Mouse (Mus musculus) A20 (cell line): ENCODE results near the gene Zfhx3.

Experiments used
- DNase-seq: peaks from one replicate; pipeline ENCODE4 v3.0.0-alpha.2; 2011; ENCODE audit warnings: low read depth, low spot score

Gene Zfhx3

GRCm38 (mm10) chr8:108089632-108090031 is 147.2 kb downstream of the Zfhx3 start:
- DNase-seq = no peak

DNA sequence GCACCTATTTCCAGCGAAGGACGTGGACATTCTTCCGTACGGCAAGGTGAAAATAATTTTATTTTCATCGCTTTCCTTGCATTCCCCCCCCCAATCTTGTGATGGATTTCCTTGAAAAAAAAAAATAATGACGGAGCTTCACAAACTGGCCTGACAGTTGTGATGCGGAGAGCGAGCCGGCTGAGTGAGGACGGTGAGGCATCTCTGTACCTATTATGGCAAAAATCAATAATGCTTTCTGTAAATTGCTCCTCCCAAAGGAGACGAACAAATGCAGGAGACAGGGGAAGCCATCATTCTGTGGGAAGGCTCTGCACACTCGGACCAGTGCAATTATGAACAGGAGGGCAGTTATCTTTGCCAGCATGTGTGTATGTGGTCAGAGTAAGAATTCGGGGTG is 156.2 kb downstream of the Zfhx3 start:
- no peak for DNase-seq

DNA sequence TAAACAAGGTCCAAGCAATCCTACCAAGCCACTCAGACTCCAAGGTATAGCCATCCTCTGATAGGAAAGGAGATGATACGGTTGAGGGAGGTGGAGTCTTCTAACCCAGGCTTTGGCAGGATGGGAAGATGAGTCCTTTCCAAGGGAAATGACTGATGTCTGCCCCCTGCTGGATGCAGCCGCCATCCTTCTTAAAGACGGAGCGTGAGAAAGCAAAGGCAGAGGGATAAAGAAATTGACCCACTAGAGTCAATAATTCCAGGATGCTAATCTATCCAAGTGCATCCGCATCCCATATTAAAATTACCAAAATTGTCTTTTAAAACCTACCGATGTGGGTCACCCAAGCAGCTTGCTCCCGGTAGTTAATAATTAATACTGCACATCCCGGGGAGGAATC is 158.7 kb downstream of the Zfhx3 start:
- no peak for DNase-seq

DNA sequence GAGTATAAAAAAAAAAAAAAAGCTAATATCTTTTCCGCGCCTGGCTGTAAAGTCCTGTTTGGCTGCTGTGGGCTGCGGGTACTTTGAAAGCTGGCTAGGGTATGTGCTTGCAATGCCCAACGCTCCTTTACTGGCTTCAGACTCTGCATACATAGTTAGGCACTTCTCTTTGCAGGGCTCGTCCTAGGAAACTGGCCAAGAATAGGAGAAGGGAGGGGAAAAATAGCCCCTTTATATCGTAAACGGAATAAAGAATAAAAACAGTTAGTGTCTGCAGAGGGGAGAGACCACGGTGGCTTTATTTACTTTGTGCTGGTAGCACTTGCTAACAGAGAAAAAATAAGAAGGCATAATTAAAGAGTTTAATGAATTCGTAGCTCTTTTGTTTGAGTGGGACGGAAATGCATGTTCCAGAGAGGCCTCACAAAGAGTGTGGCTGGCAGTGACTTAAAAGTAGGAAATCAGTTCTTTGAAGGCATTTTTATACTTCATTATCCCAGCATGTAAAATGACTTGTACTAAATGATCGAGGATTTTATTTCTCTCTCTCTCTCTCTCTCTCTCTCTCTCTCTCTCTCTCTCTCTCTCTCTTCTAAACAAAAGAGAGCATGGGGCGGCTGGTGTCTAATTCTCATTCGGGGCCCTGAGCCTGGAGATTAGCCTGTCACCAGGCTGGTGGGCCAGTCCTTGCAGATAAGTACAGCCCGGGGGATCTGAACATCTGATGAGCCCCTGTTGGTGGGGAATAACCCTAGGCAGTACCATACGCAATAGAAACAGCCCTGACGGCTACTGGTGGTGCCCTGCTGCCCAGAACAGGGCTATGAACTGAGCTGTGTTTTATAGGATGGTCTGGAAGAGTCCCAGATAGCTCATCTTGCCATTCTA is 159.8 kb downstream of the Zfhx3 start:
- DNase-seq = no peak

DNA sequence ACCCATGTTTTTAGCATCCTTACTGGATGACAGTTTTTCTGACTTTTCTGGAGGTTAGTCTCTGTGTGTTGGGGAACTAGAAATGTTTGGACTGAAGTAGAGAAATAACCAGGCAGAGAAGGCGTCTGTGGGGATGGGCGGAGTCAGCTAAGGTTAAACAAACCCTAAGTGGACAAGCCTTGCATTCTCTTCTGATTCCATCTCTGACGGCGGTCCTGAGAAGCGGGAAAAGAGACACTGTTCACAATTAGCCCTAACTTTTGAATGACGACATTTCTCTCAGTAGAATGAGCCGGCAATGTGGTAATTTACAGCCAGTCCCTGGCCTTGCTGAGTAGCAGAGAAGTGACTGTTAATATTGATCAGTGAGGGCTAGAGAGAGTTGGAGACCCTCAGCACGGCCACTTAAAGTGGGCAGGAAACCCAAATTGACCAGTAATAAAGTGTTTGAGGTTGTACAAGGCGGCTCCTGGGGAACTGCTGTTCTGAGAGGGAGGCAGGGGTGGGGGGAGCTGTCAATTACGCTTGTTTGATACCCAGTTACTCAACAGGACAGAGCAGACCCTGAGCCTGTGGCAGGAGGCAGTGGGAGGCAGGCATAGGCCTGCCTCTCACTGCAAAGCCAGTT is 162.1 kb downstream of the Zfhx3 start:
- DNase-seq = no peak

DNA sequence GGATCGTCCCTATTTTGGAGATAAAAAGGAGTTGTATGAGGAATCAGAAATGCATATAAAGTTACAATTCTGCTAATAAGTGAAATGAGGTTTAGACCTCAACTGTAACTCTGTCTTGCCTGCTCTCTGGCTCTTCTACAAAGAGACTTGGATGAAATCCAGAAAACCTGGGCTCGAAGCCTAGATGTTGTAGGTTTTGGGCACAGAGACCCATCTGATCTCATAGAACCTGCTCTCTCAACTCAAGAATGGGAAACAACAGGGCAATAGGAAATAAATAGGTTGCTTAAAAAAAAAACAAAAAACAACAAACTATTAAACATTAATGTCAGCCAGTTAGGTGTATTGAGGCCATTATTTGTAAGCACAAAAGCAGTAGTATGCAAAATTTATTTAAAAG is 182.6 kb downstream of the Zfhx3 start:
- DNase-seq = no peak

DNA sequence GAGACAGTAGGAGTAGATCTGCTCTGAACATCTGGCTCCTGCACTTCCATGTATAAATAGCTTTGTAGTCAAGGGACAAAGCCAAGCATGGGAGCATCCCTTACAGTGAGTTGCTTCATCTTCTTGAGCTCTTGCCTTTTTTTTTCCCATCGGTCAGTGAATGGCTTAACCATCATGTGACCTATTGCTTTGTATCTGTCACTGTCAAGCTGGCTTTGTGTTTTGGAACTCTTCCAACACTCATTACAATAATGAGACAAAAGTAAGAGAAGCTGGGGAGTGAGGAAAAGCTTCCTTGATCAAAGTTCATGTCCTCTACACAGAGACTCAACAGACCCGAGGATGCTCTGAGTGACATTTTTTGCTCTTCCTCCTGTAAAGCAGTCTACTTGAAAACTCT is 183.0 kb downstream of the Zfhx3 start:
- DNase-seq = no peak

DNA sequence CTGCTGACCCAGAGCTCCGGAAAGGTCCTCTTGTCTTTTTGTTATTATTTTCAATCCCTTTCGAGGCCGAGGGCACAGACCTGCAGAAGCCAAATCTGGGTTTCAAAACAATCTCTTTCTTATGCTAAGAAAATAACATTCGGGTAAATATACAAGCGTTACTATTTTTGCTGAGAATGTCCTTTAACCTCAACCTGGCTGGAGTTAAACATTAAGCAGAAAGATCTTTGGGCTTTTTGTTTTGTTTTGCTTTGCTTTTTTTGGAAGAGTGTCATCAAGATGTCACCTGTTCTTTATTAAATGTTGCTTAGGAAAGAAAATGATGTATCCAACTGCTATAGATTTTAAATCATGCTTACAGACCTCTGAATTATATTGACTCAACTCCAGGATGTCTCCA is 204.1 kb downstream of the Zfhx3 start:
- DNase-seq = no peak

- no peak for DNase-seq
Measured at GRCm38 (mm10) chr8:108148599-108149249, 206.3 kb downstream of the Zfhx3 start.

DNA sequence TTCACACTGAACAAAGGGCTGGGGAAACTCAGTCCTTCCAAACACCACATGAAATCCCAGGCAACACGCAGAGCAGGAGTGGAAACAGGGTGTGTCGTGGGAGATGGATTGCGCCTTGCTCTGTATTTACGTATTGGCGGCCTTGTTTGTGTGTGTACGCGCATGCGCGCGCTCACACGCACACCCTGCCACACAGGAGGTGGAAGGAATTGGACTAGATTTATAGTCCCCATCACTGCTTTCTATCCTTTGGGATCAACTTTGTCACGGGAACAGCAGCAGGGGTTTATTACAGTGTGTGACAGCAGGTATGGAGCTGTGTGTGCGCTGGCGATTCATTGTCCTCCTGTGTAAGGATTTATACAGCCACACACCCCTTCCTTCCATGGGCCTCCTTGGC is 228.4 kb downstream of the Zfhx3 start:
- DNase-seq = no peak

GRCm38 (mm10) chr8:108183296-108183695 is 240.9 kb downstream of the Zfhx3 start:
- no peak for DNase-seq

DNA sequence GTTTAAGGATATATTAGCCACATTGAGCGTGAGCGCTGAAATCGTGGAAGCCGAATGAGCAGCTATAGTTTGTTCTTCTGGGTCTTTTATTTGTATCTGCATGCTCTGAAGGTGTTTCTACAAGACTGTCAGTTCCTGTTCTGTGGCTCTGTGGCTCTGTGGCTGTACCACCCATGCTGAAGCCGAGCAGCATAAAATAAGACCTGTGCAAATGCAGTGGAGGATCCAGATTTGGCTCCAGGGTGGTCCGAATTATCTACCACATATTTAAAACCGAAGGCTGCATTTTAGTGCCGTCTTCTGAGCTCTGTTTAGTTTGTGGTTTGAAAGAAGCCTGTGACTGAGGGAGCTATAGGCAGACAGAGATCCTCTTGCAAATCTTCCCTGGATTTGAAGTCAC is 241.5 kb downstream of the Zfhx3 start:
- no peak for DNase-seq

GRCm38 (mm10) chr8:108186289-108186688 is 243.8 kb downstream of the Zfhx3 start:
- DNase-seq = no peak

- DNase-seq = no peak
Measured at GRCm38 (mm10) chr8:108188044-108188443, 245.6 kb downstream of the Zfhx3 start.

DNA sequence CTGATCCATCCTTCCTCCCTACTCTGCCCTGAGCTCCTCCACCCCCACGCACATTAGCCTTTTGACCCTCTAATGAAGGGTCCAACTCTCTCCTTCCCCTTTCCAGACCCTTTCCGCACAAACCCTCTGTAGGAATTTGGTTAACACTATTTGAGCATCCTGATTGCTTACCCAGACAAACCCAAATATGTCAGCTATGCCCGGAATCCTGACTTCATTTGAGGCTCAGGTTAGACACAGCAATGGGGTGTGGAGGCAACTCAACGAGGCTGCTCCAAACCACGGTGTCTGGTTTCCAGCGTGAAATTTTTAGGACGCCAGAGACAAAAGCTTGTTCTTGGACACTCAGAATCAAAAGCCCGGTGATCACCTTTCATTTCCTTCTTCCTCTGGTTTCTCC is 252.1 kb downstream of the Zfhx3 start:
- no peak for DNase-seq

DNA sequence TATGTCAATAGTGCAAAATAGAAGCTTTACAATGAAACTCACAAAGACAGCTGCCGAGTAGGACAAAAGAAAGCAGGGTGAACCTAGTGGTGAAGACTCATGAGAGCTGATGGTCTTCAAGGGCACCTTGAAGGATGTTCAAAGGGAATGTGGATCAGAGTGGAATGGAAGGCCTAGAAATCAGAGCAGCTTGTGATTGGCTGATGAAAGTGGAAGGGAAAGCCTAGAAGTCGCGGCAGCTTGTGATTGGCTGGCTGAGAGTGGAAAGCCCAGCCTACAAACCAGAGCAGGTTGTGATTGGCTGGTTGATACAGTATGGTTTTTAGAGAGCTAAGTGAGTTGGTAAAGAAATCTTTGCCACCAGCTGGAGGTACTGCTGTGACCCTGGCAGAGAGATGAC is 272.6 kb downstream of the Zfhx3 start:
- no peak for DNase-seq

DNA sequence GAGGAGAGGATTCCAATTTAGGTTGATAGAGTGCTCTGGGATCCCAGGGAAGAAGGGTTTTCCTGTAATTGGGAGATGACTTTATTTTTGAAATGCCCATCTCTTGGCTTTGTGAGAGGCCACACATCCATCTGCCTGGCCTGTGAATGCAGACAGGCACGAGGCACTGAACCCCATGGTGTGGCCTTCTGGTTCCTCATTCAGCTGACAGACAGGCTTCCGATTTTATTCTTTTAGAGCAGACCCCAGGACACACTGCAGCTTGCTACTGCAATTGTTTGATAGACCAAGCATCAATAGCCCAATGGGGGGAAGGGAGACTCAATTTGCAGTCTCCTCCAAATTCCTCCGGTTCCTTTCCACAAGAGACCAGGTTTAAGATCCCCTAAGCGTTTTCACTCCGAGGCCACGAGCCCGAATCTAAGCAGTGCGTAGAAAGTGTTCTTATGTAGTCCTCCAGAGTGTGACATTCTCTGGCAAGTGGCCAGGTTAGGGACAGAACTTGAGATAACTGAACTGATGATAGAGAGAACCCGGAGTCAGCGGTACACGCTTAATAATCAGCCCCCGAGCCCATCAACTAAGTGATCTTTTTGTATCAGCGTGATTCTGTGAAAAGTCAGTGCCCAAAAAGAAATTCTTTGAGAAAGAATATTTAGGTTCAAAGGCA is 275.9 kb downstream of the Zfhx3 start:
- DNase-seq = no peak

DNA sequence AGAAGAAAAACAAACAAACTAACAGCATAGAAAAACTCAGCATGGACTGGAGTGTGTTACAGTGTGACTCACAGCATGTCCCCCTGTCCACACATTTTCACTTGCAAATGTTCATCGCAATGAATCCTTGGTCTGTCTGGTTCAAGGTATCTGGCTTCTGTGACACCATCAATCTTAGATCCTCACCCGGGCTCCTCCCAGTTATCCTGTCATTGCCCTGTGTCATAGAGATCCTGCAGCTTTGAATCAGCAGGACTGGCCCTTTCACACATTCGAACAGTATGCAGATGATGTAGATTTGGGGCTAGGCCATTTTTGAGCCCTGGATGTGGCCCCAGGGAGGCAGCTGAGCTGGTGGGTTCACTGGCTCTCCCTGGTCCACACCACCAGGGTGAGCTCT is 278.1 kb downstream of the Zfhx3 start:
- DNase-seq = no peak

GRCm38 (mm10) chr8:108222091-108222490 is 279.6 kb downstream of the Zfhx3 start:
- DNase-seq = no peak

- no peak for DNase-seq
Measured at GRCm38 (mm10) chr8:108232326-108232725, 289.9 kb downstream of the Zfhx3 start.

GRCm38 (mm10) chr8:108234481-108234880 is 292.0 kb downstream of the Zfhx3 start:
- no peak for DNase-seq

- no peak for DNase-seq
Measured at GRCm38 (mm10) chr8:108236715-108237114, 294.3 kb downstream of the Zfhx3 start.
